Mouse (Mus musculus) ES-E14 (cell line): ENCODE data around the gene Prrt3. TPM values are rescaled to one million over a fixed set of nuclear protein-coding genes. Genes with fewer than 3 reads are reported as not detected.

Experiments used
- DNase-seq: peaks from one replicate; pipeline ENCODE4 v3.0.0-alpha.2; 2013; ENCODE audit warnings: low read depth, low spot score
- H3K27ac ChIP-seq: 2 replicates; pipeline ENCODE4 v1.5.1; 2012; ENCODE audit warnings: low read depth, mild to moderate bottlenecking, low read length, moderate library complexity, mixed read lengths; ENCODE audit not compliant: poor library complexity, insufficient read depth, severe bottlenecking
- H3K36me3 ChIP-seq: 2 replicates; pipeline ENCODE4 v1.6.1; 2012; ENCODE audit warnings: mild to moderate bottlenecking, low read length, moderate library complexity, mixed read lengths; ENCODE audit not compliant: control insufficient read depth, poor library complexity, insufficient read depth, severe bottlenecking
- H3K4me1 ChIP-seq, 2 experiments: fragments of 150-350 bp in 1 of 2; sonication (generic) in 1 of 2; 2 replicates each; pipeline ENCODE4 v1.6.1; 2012; ENCODE audit warnings: low read length in 2 of 2, mild to moderate bottlenecking in 1 of 2, mixed read lengths in 1 of 2; ENCODE audit not compliant: control insufficient read depth in 2 of 2, insufficient read depth in 2 of 2, poor library complexity in 1 of 2
- H3K4me3 ChIP-seq, 2 experiments: fragments of 150-350 bp in 1 of 2; sonication (generic) in 1 of 2; 2 replicates each; pipeline ENCODE4 v1.5.1; 2012; ENCODE audit warnings: low read length in 2 of 2, low read depth in 1 of 2, mild to moderate bottlenecking in 1 of 2, mixed read lengths in 1 of 2; ENCODE audit not compliant: insufficient read depth in 1 of 2, poor library complexity in 1 of 2, severe bottlenecking in 1 of 2
- H3K9ac ChIP-seq: 2 replicates; pipeline ENCODE4 v1.6.1; 2012; ENCODE audit warnings: low read depth, mild to moderate bottlenecking, low read length, mixed read lengths; ENCODE audit not compliant: poor library complexity, insufficient read depth, severe bottlenecking
- H3K9me3 ChIP-seq: fragments of 150-350 bp; sonication (generic); 2 replicates; pipeline ENCODE4 v1.6.1; 2012; ENCODE audit warnings: low read depth, mild to moderate bottlenecking, low read length; ENCODE audit not compliant: control insufficient read depth, insufficient read depth
- CHD2 ChIP-seq: IDR thresholded peaks from 2 replicates; pipeline ENCODE4 v1.6.1; 2014; ENCODE audit warnings: mild to moderate bottlenecking, low read depth, low read length, inconsistent platforms
- HCFC1 ChIP-seq: IDR thresholded peaks from 2 replicates; pipeline ENCODE4 v1.6.1; 2012; ENCODE audit warnings: low read length, inconsistent platforms, borderline replicate concordance; ENCODE audit not compliant: insufficient read depth
- MAFK ChIP-seq: IDR thresholded peaks from 2 replicates; pipeline ENCODE4 v1.6.1; 2014; ENCODE audit warnings: mild to moderate bottlenecking, low read depth, low read length, inconsistent platforms; ENCODE audit not compliant: insufficient read depth
- ZC3H11A ChIP-seq: IDR thresholded peaks from 2 replicates; pipeline ENCODE4 v1.6.1; 2012; ENCODE audit warnings: low read depth, mild to moderate bottlenecking, inconsistent platforms, low read length, borderline replicate concordance
- ZNF384 ChIP-seq: IDR thresholded peaks from 2 replicates; pipeline ENCODE4 v1.6.1; 2012; ENCODE audit warnings: low read depth, low read length, inconsistent platforms
- in situ Hi-C, 2 experiments: fragments of 600-800 bp; cut with MboI; formaldehyde crosslinking; loops; one replicate each; pipeline ENCODE4 v1.15.1; 2025; ENCODE audit warnings: low sequenced_read_pairs in 2 of 2, inconsistent platforms in 1 of 2; ENCODE audit not compliant: unreplicated experiment in 2 of 2
- total RNA-seq: library from RNA; depleted of rRNA; stranded (reverse); fragments of 300-350 nt; gene quantifications from 2 replicates; pipeline ENCODE4 v1.2.3, GENCODE M21; 2012; rRNA removed

Gene Prrt3
- total RNA-seq, 1 experiment: 16.3 TPM

- Histone ChIP-seq H3K9ac (no peak overlapping the region), H3K9me3 (no peaks in the 10 kb centered on the region), H3K4me3 (no peak overlapping the region), H3K4me1 (peaks cover 0 to 2% of the 10 kb centered on the region in 2 experiments; a peak in 1 of 4 replicates), H3K36me3 (peaks cover 19% of the 10 kb centered on the region), H3K27ac (no peak overlapping the region)
- no peak for DNase-seq
- TF ChIP-seq ZNF384 (no peak), ZC3H11A (no peak), MAFK (no peak), HCFC1 (no peak), CHD2 (no peak)
- in situ Hi-C loops: no loop called here
Measured at GRCm38 (mm10) chr6:113447639-113448038, 54.1 kb downstream of the Prrt3 start.

- Histone ChIP-seq H3K27ac (no peak overlapping the region), H3K36me3 (peaks cover 19% of the 10 kb centered on the region), H3K4me3 (no peak overlapping the region), H3K4me1 (peaks cover 0 to 2% of the 10 kb centered on the region in 2 experiments; a peak in 1 of 4 replicates), H3K9ac (no peak overlapping the region), H3K9me3 (no peaks in the 10 kb centered on the region)
- no peak for DNase-seq
- TF ChIP-seq ZC3H11A: no peak
- TF ChIP-seq MAFK: no peak
- no peak for TF ChIP-seq HCFC1
- no peak for TF ChIP-seq ZNF384
- no peak for TF ChIP-seq CHD2
- in situ Hi-C loops: no loop called here
Measured at GRCm38 (mm10) chr6:113444207-113444965, 57.3 kb downstream of the Prrt3 start.

Other genes with a start within 250 kb of the Prrt3 start
- 1.7 and 2.9 TPM in 2 replicates for gene Cpne9, start 219.6 kb downstream of the Prrt3 start, total RNA-seq
- 38.8 and 43.1 TPM in 2 replicates for gene Brpf1, start 194.8 kb downstream of the Prrt3 start, total RNA-seq
- gene Ogg1, start 175.0 kb downstream of the Prrt3 start, total RNA-seq: 11.9 and 13.0 TPM in 2 replicates
- gene Camk1, start 157.9 kb downstream of the Prrt3 start, total RNA-seq: 8.5 and 9.4 TPM in 2 replicates
- 31.7 and 35.3 TPM in 2 replicates for gene Tada3, start 124.0 kb downstream of the Prrt3 start, total RNA-seq
- gene Arpc4, start 123.8 kb downstream of the Prrt3 start, total RNA-seq: 217 and 227 TPM in 2 replicates
- 5.3 and 6.9 TPM in 2 replicates for gene Ttll3, start 112.7 kb downstream of the Prrt3 start, total RNA-seq
- gene Rpusd3, start 82.6 kb downstream of the Prrt3 start, total RNA-seq: 34.5 and 42.3 TPM in 2 replicates
- 0.42 and 0.45 TPM in 2 replicates for gene Cidec, start 66.2 kb downstream of the Prrt3 start, total RNA-seq
- 119 and 140 TPM in 2 replicates for gene Jagn1, start 59.4 kb downstream of the Prrt3 start, total RNA-seq
- 0.80 and 3.0 TPM in 2 replicates for gene Il17re, start 43.4 kb downstream of the Prrt3 start, total RNA-seq
- gene Il17rc, start 30.5 kb downstream of the Prrt3 start, total RNA-seq: 6.2 and 13.3 TPM in 2 replicates
- gene Creld1, start 18.6 kb downstream of the Prrt3 start, total RNA-seq: 20.8 and 29.9 TPM in 2 replicates
- 71.2 and 74.1 TPM in 2 replicates for gene Emc3, start 29.7 kb upstream of the Prrt3 start, total RNA-seq
- gene Fancd2, start 29.8 kb upstream of the Prrt3 start, total RNA-seq: 34.7 and 37.5 TPM in 2 replicates
- gene Fancd2os, start 98.8 kb upstream of the Prrt3 start, total RNA-seq: 0.45 and 1.0 TPM in 2 replicates
- 81.8 and 113 TPM in 2 replicates for gene Brk1, start 102.8 kb upstream of the Prrt3 start, total RNA-seq
- gene Vhl, start 122.0 kb upstream of the Prrt3 start, total RNA-seq: 13.2 and 13.9 TPM in 2 replicates
- 12.6 and 22.0 TPM in 2 replicates for gene Irak2, start 136.5 kb upstream of the Prrt3 start, total RNA-seq
- gene Tatdn2, start 195.1 kb upstream of the Prrt3 start, total RNA-seq: 62.6 and 70.6 TPM in 2 replicates
- 1.8 and 2.3 TPM in 2 replicates for gene Ghrl, start 217.9 kb upstream of the Prrt3 start, total RNA-seq
- 140 and 187 TPM in 2 replicates for gene Sec13, start 238.8 kb upstream of the Prrt3 start, total RNA-seq